Comparison of ENCODE assay signal across 9 mouse cellular contexts in the genomic region with DNA sequence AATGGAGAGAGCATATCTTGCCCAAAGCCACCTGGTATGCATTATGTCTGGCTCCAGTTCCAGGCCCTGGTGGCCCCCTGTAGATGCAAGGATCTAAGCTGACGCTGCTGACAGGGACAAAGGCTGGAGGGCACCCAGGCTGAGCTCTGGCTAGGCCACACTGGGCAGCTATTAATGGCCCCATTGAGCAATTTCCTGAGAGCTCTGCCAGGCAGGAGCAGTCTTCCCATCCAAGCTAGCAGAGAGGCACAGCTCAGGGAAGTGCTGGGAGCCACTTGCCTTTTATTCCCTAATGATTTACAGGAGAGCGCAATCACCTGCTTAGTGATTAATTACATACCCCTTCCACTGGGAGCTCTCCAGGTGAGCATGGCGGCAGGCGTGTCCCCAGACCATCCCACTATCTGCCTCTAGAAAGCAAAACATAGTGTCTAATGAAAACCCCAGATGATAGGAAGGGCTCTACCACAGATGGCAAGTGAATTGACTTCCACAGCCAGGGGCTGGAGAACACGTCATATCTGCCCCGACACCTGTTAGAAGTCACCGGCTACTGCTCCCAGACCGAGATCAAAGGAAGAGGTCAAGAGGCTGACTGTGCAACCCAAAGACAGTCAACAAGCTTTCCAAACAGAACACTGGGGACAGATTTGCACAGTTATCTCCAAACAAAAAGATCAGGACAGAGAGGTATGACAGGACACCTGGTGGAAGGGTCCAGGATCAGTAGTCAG. TPM values are rescaled to one million over a fixed set of nuclear protein-coding genes. Genes with fewer than 3 reads are reported as not detected.
DNase-seq lines count a peak whose midpoint lies in the region.
"Had no signal": no experiment of that assay in that cellular context is flagged by ENCODE, and none has a peak within 500 bp of the region (broad histone marks: within the 10 kb centered on the region; RNA-seq: fewer than 3 reads in every experiment).

No protein-coding gene starts in this region.

- 0 out of 2 replicates have a peak overlapping the region, but pooled peaks have one; percentile 5 for H3K27ac ChIP-seq in macrophage
- H3K27ac ChIP-seq: hindbrain, postnatal 0 days had no signal

- no peak overlapping the region for H3K4me3 ChIP-seq in macrophage (ENCODE audit: inconsistent target)

- WGBS in macrophage (ENCODE audit: missing documents): 64% methylated on average over 8 of the region's 8 CpGs

- H3K79me2 ChIP-seq in macrophage (ENCODE audit: inconsistent target): peaks cover 100% of the 10 kb centered on the region

- peak; percentile 25 for DNase-seq in layer of hippocampus, adult 11-12 months (ENCODE audit: low spot score)
- no peak for DNase-seq in layer of hippocampus, adult 18-20 months (ENCODE audit: low spot score in 2 of 2)
- peak; percentile 82 for DNase-seq in gastrocnemius, postnatal 25 days
- DNase-seq in kidney, postnatal 14 days: peak; percentile 64
- DNase-seq in cerebellum, postnatal 25 days: no peak
- no peak for DNase-seq in frontal cortex, adult 2 months (ENCODE audit: extremely low spot score in 1 of 2, low spot score in 1 of 2)
- no peak for DNase-seq in spleen, adult 18-20 months

- H3K36me3 ChIP-seq in macrophage (ENCODE audit: inconsistent target): no peaks in the 10 kb centered on the region

RNA-seq across cellular contexts. Expression of a gene that starts 12.1 kb away (rescaled TPM):
- total RNA-seq in layer of hippocampus, adult 18-20 months (2021): 10 to 100 TPM in 1 of 2 experiments, 1 to 10 TPM in 1; 9.2 to 10.4 TPM
- 10 to 100 TPM; 24.6 to 28.2 TPM for total RNA-seq in gastrocnemius, postnatal 25 days (2021)
- 10 to 100 TPM in 22 of 26 experiments, 1 to 10 TPM in 4; 2.6 to 58.2 (median 31.2) TPM for total RNA-seq in macrophage (2018; cell fraction: chromatin; rRNA removed)
- 10 to 100 TPM; 13.9 to 33.5 (median 24.3) TPM for total RNA-seq in macrophage (2018; cell fraction: cytosol; rRNA removed)
- total RNA-seq in macrophage (2018; cell fraction: nucleus; rRNA removed): 10 to 100 TPM; 14.9 to 56.8 (median 34.7) TPM
- polyA plus RNA-seq in macrophage (2018): 17.5 to 23.7 TPM (median 23.5 TPM) in 3 replicates
- polyA plus RNA-seq in frontal cortex, adult 2 months (2012; rRNA removed): 4.9 and 5.2 TPM in 2 replicates

RNA-seq across cellular contexts. Expression of a gene that starts 33.8 kb away (rescaled TPM):
- 10 to 100 TPM; 23.4 to 24.3 TPM for total RNA-seq in layer of hippocampus, adult 18-20 months (2021)
- total RNA-seq in gastrocnemius, postnatal 25 days (2021): 10 to 100 TPM; 10.8 to 12.6 TPM
- 10 to 100 TPM in 1 of 26 experiments, 1 to 10 TPM in 22, under 1 TPM in 3; 0.69 to 11.6 (median 2.2) TPM for total RNA-seq in macrophage (2018; cell fraction: chromatin; rRNA removed)
- 1 to 10 TPM; 2.7 to 6.0 (median 4.1) TPM for total RNA-seq in macrophage (2018; cell fraction: cytosol; rRNA removed)
- 1 to 10 TPM in 25 of 26 experiments, under 1 TPM in 1; 0.78 to 7.0 (median 2.9) TPM for total RNA-seq in macrophage (2018; cell fraction: nucleus; rRNA removed)
- polyA plus RNA-seq in macrophage (2018): 3.1 to 11.5 TPM (median 9.2 TPM) in 3 replicates
- 32.8 and 37.2 TPM in 2 replicates for polyA plus RNA-seq in frontal cortex, adult 2 months (2012; rRNA removed)

Comparison
In these comparisons a context has a peak if more than half of its experiments do, and no peak if none do; other contexts are left out.
1. DNase-seq: peak in layer of hippocampus, adult 11-12 months (single experiment), gastrocnemius, postnatal 25 days (single experiment) and kidney, postnatal 14 days (single experiment); none in layer of hippocampus, adult 18-20 months (0 of 2), cerebellum, postnatal 25 days (0 of 2), frontal cortex, adult 2 months (0 of 2) and spleen, adult 18-20 months (0 of 2).